Comparison of ENCODE assay signal across 18 mouse cellular contexts in genomic region chr13:78123911-78124426, GRCm38 (mm10).
"Had no signal": no experiment of that assay in that cellular context is flagged by ENCODE, and none has a peak within 500 bp of the region (broad histone marks: within the 10 kb centered on the region; RNA-seq: fewer than 3 reads in every experiment).

No protein-coding gene starts in this region.

- DNase-seq: liver; midbrain, embryonic 14.5 days; retina, postnatal 1 day; right cerebral cortex, adult 18-20 months; right cerebral cortex, postnatal 25 days; right cerebral cortex, postnatal 4 days; spleen, adult 18-20 months; thymus, adult 18-20 months; thymus, postnatal 14 days; thymus, postnatal 36 days had no signal

- H3K27ac ChIP-seq: liver, embryonic 12.5 days; liver, embryonic 14.5 days; midbrain, embryonic 10.5 days; midbrain, embryonic 12.5 days; neural tube, embryonic 13.5 days; neural tube, embryonic 15.5 days had no signal

- H3K4me2 ChIP-seq: liver, embryonic 12.5 days; midbrain, embryonic 12.5 days; neural tube, embryonic 13.5 days; neural tube, embryonic 15.5 days had no signal

- H3K9ac ChIP-seq: liver, embryonic 12.5 days; liver, embryonic 14.5 days; midbrain, embryonic 12.5 days; neural tube, embryonic 13.5 days; neural tube, embryonic 15.5 days had no signal

- H3K4me1 ChIP-seq: liver, embryonic 12.5 days; midbrain, embryonic 10.5 days; midbrain, embryonic 12.5 days; neural tube, embryonic 13.5 days; neural tube, embryonic 15.5 days had no signal

- H3K36me3 ChIP-seq: liver, embryonic 12.5 days; midbrain, embryonic 10.5 days; midbrain, embryonic 12.5 days; neural tube, embryonic 13.5 days; neural tube, embryonic 15.5 days had no signal

- ATAC-seq: liver, embryonic 12.5 days; midbrain, embryonic 16.5 days had no signal

- H3K4me3 ChIP-seq: liver, embryonic 12.5 days; midbrain, embryonic 10.5 days; midbrain, embryonic 12.5 days; myocyte; neural tube, embryonic 13.5 days; neural tube, embryonic 15.5 days had no signal

- H3K27me3 ChIP-seq: liver, embryonic 12.5 days; midbrain, embryonic 12.5 days; neural tube, embryonic 13.5 days; neural tube, embryonic 15.5 days had no signal

- H3K9me3 ChIP-seq: liver, embryonic 12.5 days; midbrain, embryonic 10.5 days; midbrain, embryonic 12.5 days; neural tube, embryonic 15.5 days had no signal
